Comparison of ENCODE assay signal across 9 mouse cellular contexts in genomic region chr2:59746070-59746469, GRCm38 (mm10).
DNase-seq lines count a peak whose midpoint lies in the region; ATAC-seq lines count a peak whose summit lies in the region.
"Had no signal": no experiment of that assay in that cellular context is flagged by ENCODE, and none has a peak within 500 bp of the region (broad histone marks: within the 10 kb centered on the region; RNA-seq: fewer than 3 reads in every experiment).

No protein-coding gene starts in this region.

- DNase-seq in gastrocnemius, postnatal 10 days = peak; percentile 20
- DNase-seq in gastrocnemius, adult 8-10 months (ENCODE audit: low spot score in 2 of 2) = no peak
- peak; percentile 38 for DNase-seq in lung, postnatal 36 days
- DNase-seq in lung, postnatal 4 days = no peak
- DNase-seq in adrenal gland, postnatal 36 days = peak; percentile 70
- DNase-seq in testis, postnatal 10 days (ENCODE audit: low spot score) = peak; percentile 59
- DNase-seq in layer of hippocampus, adult 9-10 months (ENCODE audit: low spot score) = no peak
- DNase-seq: kidney, adult 11 months had no signal

- no peak for ATAC-seq in CD4-positive, CD25-positive, alpha-beta regulatory T cell, adult 4 months

Comparison
In these comparisons a context has a peak if more than half of its experiments do, and no peak if none do; other contexts are left out.
1. DNase-seq: peak in gastrocnemius, postnatal 10 days (single experiment), lung, postnatal 36 days (single experiment), adrenal gland, postnatal 36 days (2 of 2) and testis, postnatal 10 days (single experiment); none in gastrocnemius, adult 8-10 months (0 of 2), lung, postnatal 4 days (0 of 2) and layer of hippocampus, adult 9-10 months (single experiment).